In the genomic region with DNA sequence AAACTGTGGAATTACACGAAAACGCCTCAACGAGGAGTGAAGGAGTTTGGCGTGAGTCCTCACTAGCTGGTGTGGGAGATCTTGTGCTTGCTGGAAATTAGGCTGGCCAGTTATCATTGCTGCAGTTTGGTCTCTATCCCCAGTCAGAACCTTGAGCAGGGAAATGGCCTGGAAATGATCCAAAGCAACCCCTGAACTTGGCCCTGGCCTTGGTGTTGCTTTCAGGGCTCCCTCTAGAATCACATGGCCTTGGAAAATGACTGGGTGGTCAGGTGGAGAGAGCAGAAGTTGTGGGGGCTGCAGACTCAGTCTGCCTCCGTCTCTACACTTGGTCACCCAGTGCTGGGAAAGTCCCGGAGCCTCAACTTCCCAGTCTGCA, we compare ENCODE assay signal across 10 mouse cellular contexts.
DNase-seq lines count a peak whose midpoint lies in the region; TF ChIP-seq lines count a peak whose summit lies in the region.
"Had no signal": no experiment of that assay in that cellular context is flagged by ENCODE, and none has a peak within 500 bp of the region (broad histone marks: within the 10 kb centered on the region; RNA-seq: fewer than 3 reads in every experiment).

No protein-coding gene starts in this region.

- 68% methylated on average over 6 of the region's 6 CpGs for WGBS in limb, embryonic 10.5 days

- intact Hi-C loops in gastrocnemius, adult 2 months (cut with DNase I) = no loop called here

- H3K27me3 ChIP-seq in limb, embryonic 10.5 days (ENCODE audit: low read depth, poor library complexity, severe bottlenecking) = no peaks in the 10 kb centered on the region
- H3K27me3 ChIP-seq: Patski had no signal

- TF ChIP-seq CTCF in gastrocnemius, adult 2 months (IDR thresholded peaks at IDR 0.05) = no peak

- H3K9me3 ChIP-seq in limb, embryonic 10.5 days (replicated peaks) = no peaks in the 10 kb centered on the region

- 0 out of 2 replicates have a peak, but pooled peaks cover 3% of the 10 kb centered on the region for H3K36me3 ChIP-seq in limb, embryonic 10.5 days

- H3K4me1 ChIP-seq in limb, embryonic 10.5 days = peaks cover 54% of the 10 kb centered on the region

- DNase-seq in adrenal gland, adult 8-10 months = peak; percentile 62
- DNase-seq in adrenal gland, postnatal 4 days (ENCODE audit: low spot score in 2 of 2) = no peak
- peak; percentile 74 for DNase-seq in ovary, adult 18-20 months (ENCODE audit: low spot score)
- DNase-seq in ovary, postnatal 10 days (ENCODE audit: low spot score) = no peak
- no peak for DNase-seq in limb, embryonic 10.5 days (ENCODE audit: low spot score)
- DNase-seq in telencephalon, adult 2 months (ENCODE audit: low read depth, low spot score) = peak; percentile 10
- no peak for DNase-seq in yolk sac, embryonic 10.5 days (ENCODE audit: low spot score)
- no peak for DNase-seq in gastrocnemius, adult 2 months
- DNase-seq: liver, postnatal 0 days had no signal

- H3K27ac ChIP-seq in limb, embryonic 10.5 days = peak overlapping the region; percentile 64
- H3K27ac ChIP-seq in gastrocnemius, adult 2 months = no peak overlapping the region

- H3K4me3 ChIP-seq in limb, embryonic 10.5 days = no peak overlapping the region
- no peak overlapping the region for H3K4me3 ChIP-seq in gastrocnemius, adult 2 months

Comparison
In these comparisons a context has a peak if more than half of its experiments do, and no peak if none do; other contexts are left out.
1. DNase-seq: peak in adrenal gland, adult 8-10 months (single experiment), ovary, adult 18-20 months (single experiment) and telencephalon, adult 2 months (single experiment); none in adrenal gland, postnatal 4 days (0 of 2), ovary, postnatal 10 days (single experiment), limb, embryonic 10.5 days (single experiment), yolk sac, embryonic 10.5 days (single experiment) and gastrocnemius, adult 2 months (single experiment).